Comparison of ENCODE assay signal across 9 mouse cellular contexts in the genomic region with DNA sequence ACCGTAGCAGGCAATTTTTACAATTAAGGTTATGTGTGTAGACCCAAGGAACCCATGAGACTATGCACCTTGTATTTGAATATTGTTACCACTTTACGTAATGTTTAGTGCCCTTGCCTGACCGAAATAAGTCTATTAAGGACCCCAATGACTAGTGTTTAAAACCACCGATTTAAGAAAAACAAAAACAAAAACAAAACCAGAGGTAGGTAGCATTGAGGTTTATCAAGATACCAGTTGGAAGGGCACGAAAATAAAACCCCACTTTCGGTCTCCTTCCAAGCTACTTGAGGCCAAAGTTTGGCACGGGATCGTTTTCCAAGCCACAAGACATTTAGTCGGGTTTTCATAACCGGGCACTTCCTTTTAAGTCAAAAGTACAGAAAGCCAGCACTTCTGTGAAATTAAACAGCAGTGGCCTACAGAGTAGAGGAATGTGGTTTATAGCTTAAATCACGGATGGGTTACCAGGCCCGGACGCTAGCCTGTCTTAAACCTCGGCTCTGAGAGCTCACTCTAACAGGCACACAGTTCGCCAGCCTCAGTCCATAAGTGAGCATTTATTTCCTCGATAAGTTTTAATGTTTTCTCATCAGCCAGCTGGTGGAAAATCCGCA. TPM values are rescaled to one million over a fixed set of nuclear protein-coding genes. Genes with fewer than 3 reads are reported as not detected.
DNase-seq lines count a peak whose midpoint lies in the region; ATAC-seq and TF ChIP-seq lines count a peak whose summit lies in the region.
"Had no signal": no experiment of that assay in that cellular context is flagged by ENCODE, and none has a peak within 500 bp of the region (broad histone marks: within the 10 kb centered on the region; RNA-seq: fewer than 3 reads in every experiment).

No protein-coding gene starts in this region.

- no peak overlapping the region; the same call in 1 of the 2 replicates for H3K27ac ChIP-seq in left cerebral cortex, adult 2 months
- peak overlapping the region; percentile 99 for H3K27ac ChIP-seq in intestine, embryonic 14.5 days (ENCODE audit: low read depth)
- H3K27ac ChIP-seq in neural tube, embryonic 12.5 days = no peak overlapping the region

- peaks cover 32% of the 10 kb centered on the region for H3K4me1 ChIP-seq in intestine, embryonic 14.5 days (replicated peaks; ENCODE audit: control insufficient read depth, insufficient read depth, low read length)
- H3K4me1 ChIP-seq in neural tube, embryonic 12.5 days = peaks cover 16% of the 10 kb centered on the region; the same call in 1 of the 2 replicates

- DNase-seq in left cerebral cortex, adult 2 months (ENCODE audit: extremely low spot score in 1 of 2, low spot score in 2 of 2) = no peak
- DNase-seq in left cerebral cortex, adult 18-20 months (ENCODE audit: low spot score in 2 of 2) = no peak
- peak; percentile 67 for DNase-seq in embryo, embryonic 11 days
- DNase-seq in intestine, embryonic 14.5 days (ENCODE audit: low spot score) = peak; percentile 61
- DNase-seq in layer of hippocampus, adult 9-10 months (ENCODE audit: low spot score) = no peak
- no peak for DNase-seq in testis, postnatal 10 days (ENCODE audit: low spot score)
- DNase-seq in layer of hippocampus, adult 11-12 months (ENCODE audit: low spot score) = no peak

- H3K4me2 ChIP-seq in intestine, embryonic 14.5 days (ENCODE audit: low read length) = peak overlapping the region; percentile 84
- H3K4me2 ChIP-seq in neural tube, embryonic 12.5 days (replicated peaks) = peak overlapping the region; percentile 60

- 5% methylated on average over 17 of the region's 17 CpGs for WGBS in intestine, embryonic 14.5 days
- WGBS in neural tube, embryonic 12.5 days = 1% methylated on average over 17 of the region's 17 CpGs

- H3K36me3 ChIP-seq in intestine, embryonic 14.5 days (ENCODE audit: control insufficient read depth, insufficient read depth, low read length) = peaks cover 27% of the 10 kb centered on the region
- no peaks in the 10 kb centered on the region for H3K36me3 ChIP-seq in neural tube, embryonic 12.5 days

- intact Hi-C loops in left cerebral cortex, adult 2 months (cut with DNase I) = loop anchor here (5.0 kb wide), 2 partner anchors 164 to 764 kb away; no protein-coding TSS in a partner anchor

- no peak for TF ChIP-seq CTCF in left cerebral cortex, adult 2 months (IDR thresholded peaks at IDR 0.05)

- peak overlapping the region; percentile 40 for H3K4me3 ChIP-seq in left cerebral cortex, adult 2 months
- H3K4me3 ChIP-seq in intestine, embryonic 14.5 days (ENCODE audit: low read depth, low read length) = peak overlapping the region; percentile 83
- peak overlapping the region; percentile 31 for H3K4me3 ChIP-seq in neural tube, embryonic 12.5 days

- H3K9ac ChIP-seq in intestine, embryonic 14.5 days (ENCODE audit: low read length) = peak overlapping the region; percentile 89
- H3K9ac ChIP-seq in neural tube, embryonic 12.5 days = no peak overlapping the region

- no peaks in the 10 kb centered on the region for H3K9me3 ChIP-seq in intestine, embryonic 14.5 days (ENCODE audit: control insufficient read depth, low read length)
- no peaks in the 10 kb centered on the region for H3K9me3 ChIP-seq in neural tube, embryonic 12.5 days

- peaks cover 14% of the 10 kb centered on the region for H3K27me3 ChIP-seq in intestine, embryonic 14.5 days (replicated peaks; ENCODE audit: control insufficient read depth, insufficient read depth, low read length)
- H3K27me3 ChIP-seq in neural tube, embryonic 12.5 days (replicated peaks) = peaks cover 98% of the 10 kb centered on the region

- no peak for ATAC-seq in intestine, embryonic 14.5 days (replicated peaks; ENCODE audit: low FRiP score, low TSS enrichment, low read depth)
- no peak for ATAC-seq in neural tube, embryonic 12.5 days (ENCODE audit: low FRiP score, low read depth)

RNA-seq across cellular contexts. Expression of a gene that starts 2.6 kb away (rescaled TPM):
- 1 to 10 TPM; 3.1 to 5.5 TPM for total RNA-seq in left cerebral cortex, adult 2 months (2021)
- total RNA-seq in left cerebral cortex, adult 18-20 months (2021) = 1 to 10 TPM; 4.5 to 5.5 TPM
- 44.1 and 45.5 TPM in 2 replicates for polyA plus RNA-seq in intestine, embryonic 14.5 days (2014; fragmentation: Nextera tagmentation; extraction: Ambion mirVana)
- 8.6 and 11.0 TPM in 2 replicates for polyA plus RNA-seq in neural tube, embryonic 12.5 days (2016; fragmentation: Nextera tagmentation; extraction: Ambion mirVana)
- total RNA-seq: neutrophil, adult 5-6 weeks had no signal

Comparison
In these comparisons a context has a peak if more than half of its experiments do, and no peak if none do; other contexts are left out.
1. DNase-seq: peak in embryo, embryonic 11 days (single experiment) and intestine, embryonic 14.5 days (single experiment); none in left cerebral cortex, adult 2 months (0 of 2), left cerebral cortex, adult 18-20 months (0 of 2), layer of hippocampus, adult 9-10 months (single experiment), testis, postnatal 10 days (single experiment) and layer of hippocampus, adult 11-12 months (single experiment).
2. H3K4me3 ChIP-seq: peak in every context shown above with its lines; median percentile 83 in intestine, embryonic 14.5 days; 40 in left cerebral cortex, adult 2 months; 31 in neural tube, embryonic 12.5 days.